Mouse (Mus musculus) myocyte (in vitro differentiated cells): ENCODE data around the gene Hoxd3. TPM values are rescaled to one million over a fixed set of nuclear protein-coding genes. Genes with fewer than 3 reads are reported as not detected.

Source experiments
- H3K27me3 ChIP-seq: one replicate; pipeline ENCODE4 v1.6.1; 2011; ENCODE audit not compliant: control insufficient read depth, insufficient read depth, insufficient read length
- H3K36me3 ChIP-seq: one replicate; pipeline ENCODE4 v1.6.1; 2011; ENCODE audit not compliant: control insufficient read depth, insufficient read depth
- H3K4me2 ChIP-seq: one replicate; pipeline ENCODE4 v1.6.1; 2011; ENCODE audit warnings: low read depth, control low read depth
- H3K4me3 ChIP-seq: one replicate; pipeline ENCODE4 v1.5.1; 2011; ENCODE audit warnings: mild to moderate bottlenecking, control low read depth, moderate library complexity
- H3K79me2 ChIP-seq: one replicate; pipeline ENCODE4 v1.6.1; 2011; ENCODE audit not compliant: control insufficient read depth, insufficient read depth
- H3ac ChIP-seq: one replicate; pipeline ENCODE4 v1.6.1; 2011; ENCODE audit not compliant: control insufficient read depth, insufficient read length
- CEBPB ChIP-seq: IDR thresholded peaks from 2 replicates; pipeline ENCODE4 v1.6.1; 2011; ENCODE audit warnings: mild to moderate bottlenecking, moderate library complexity; ENCODE audit not compliant: poor library complexity, insufficient read depth, severe bottlenecking
- E2F4 ChIP-seq: IDR thresholded peaks from one replicate; pipeline ENCODE4 v1.6.1; 2011; ENCODE audit warnings: mild to moderate bottlenecking, control low read depth, moderate library complexity; ENCODE audit not compliant: insufficient read depth
- MAX ChIP-seq: IDR thresholded peaks from one replicate; pipeline ENCODE4 v1.6.1; 2011; ENCODE audit warnings: low read depth, mild to moderate bottlenecking, control low read depth
- MYOD1 ChIP-seq, 3 experiments: IDR thresholded peaks; one replicate each; pipeline ENCODE4 v1.6.1; 2011; ENCODE audit warnings: control low read depth in 2 of 3, low read depth in 2 of 3, mild to moderate bottlenecking in 2 of 3, moderate library complexity in 1 of 3; ENCODE audit not compliant: insufficient read length in 2 of 3, control insufficient read depth in 1 of 3
- MYOG ChIP-seq, 3 experiments: IDR thresholded peaks; one replicate each; pipeline ENCODE4 v1.6.1; 2011; ENCODE audit warnings: control low read depth in 2 of 3, low read depth in 2 of 3, mild to moderate bottlenecking in 2 of 3; ENCODE audit not compliant: insufficient read length in 2 of 3, control insufficient read depth in 1 of 3, insufficient read depth in 1 of 3
- POLR2A ChIP-seq: IDR thresholded peaks from one replicate; pipeline ENCODE4 v1.6.1; 2011; ENCODE audit warnings: low read depth, mild to moderate bottlenecking, control low read depth, moderate library complexity; ENCODE audit not compliant: insufficient read length
- POLR2AphosphoS2 ChIP-seq: IDR thresholded peaks from one replicate; pipeline ENCODE4 v1.6.1; 2011; ENCODE audit warnings: low read depth, control low read depth; ENCODE audit not compliant: insufficient read length
- REST ChIP-seq: IDR thresholded peaks from one replicate; pipeline ENCODE4 v1.6.1; 2011; ENCODE audit warnings: mild to moderate bottlenecking, control low read depth, moderate library complexity; ENCODE audit not compliant: insufficient read depth, insufficient read length
- SRF ChIP-seq: IDR thresholded peaks from one replicate; pipeline ENCODE4 v1.6.1; 2011; ENCODE audit warnings: low read depth; ENCODE audit not compliant: control insufficient read depth, insufficient read length
- TCF12 ChIP-seq: IDR thresholded peaks from one replicate; pipeline ENCODE4 v1.6.1; 2011; ENCODE audit warnings: mild to moderate bottlenecking, control low read depth; ENCODE audit not compliant: poor library complexity, insufficient read depth, severe bottlenecking
- TCF3 ChIP-seq: IDR thresholded peaks from one replicate; pipeline ENCODE4 v1.6.1; 2011; ENCODE audit warnings: low read depth, control low read depth; ENCODE audit not compliant: insufficient read length
- USF1 ChIP-seq: IDR thresholded peaks from one replicate; pipeline ENCODE4 v1.6.1; 2011; ENCODE audit warnings: low read depth, mild to moderate bottlenecking, control low read depth, moderate library complexity
- polyA plus RNA-seq: library from polyadenylated mRNA; unstranded; fragments of >200 nt; fragmentation: generic; extraction: Trizol; gene quantifications from one replicate; pipeline ENCODE4 v1.2.1, GENCODE M21; 2012; ENCODE audit warnings: missing spikeins

The Hoxd3 gene
- polyA plus RNA-seq, 1 experiment = not detected

- no peak overlapping the region for H3ac ChIP-seq
- H3K4me2 ChIP-seq = no peak overlapping the region
- H3K27me3 ChIP-seq = peaks cover 59% of the 10 kb centered on the region
- H3K79me2 ChIP-seq = no peaks in the 10 kb centered on the region
- TF ChIP-seq USF1 = no peak
- TF ChIP-seq E2F4 = no peak
- no peak for TF ChIP-seq SRF
- no peak for TF ChIP-seq TCF3
- no peak for TF ChIP-seq CEBPB
- no peak for TF ChIP-seq MYOG (IDR thresholded peaks at IDR 0.05; ENCODE audit: control insufficient read depth in 1 of 3, insufficient read depth in 1 of 3, insufficient read length in 2 of 3, low read depth in 2 of 3)
- TF ChIP-seq POLR2A = no peak
- no peak for TF ChIP-seq MYOD1 (IDR thresholded peaks at IDR 0.05; ENCODE audit: control insufficient read depth in 1 of 3, insufficient read length in 2 of 3, low read depth in 2 of 3)
- TF ChIP-seq MAX = no peak
- TF ChIP-seq TCF12 = no peak
- no peak for TF ChIP-seq POLR2AphosphoS2
- TF ChIP-seq REST = no peak
- no peaks in the 10 kb centered on the region for H3K36me3 ChIP-seq
- H3K4me3 ChIP-seq = no peak overlapping the region
These were observed 11.2 kb downstream of the Hoxd3 start for GRCm38 (mm10) chr2:74722949-74723348.

DNA sequence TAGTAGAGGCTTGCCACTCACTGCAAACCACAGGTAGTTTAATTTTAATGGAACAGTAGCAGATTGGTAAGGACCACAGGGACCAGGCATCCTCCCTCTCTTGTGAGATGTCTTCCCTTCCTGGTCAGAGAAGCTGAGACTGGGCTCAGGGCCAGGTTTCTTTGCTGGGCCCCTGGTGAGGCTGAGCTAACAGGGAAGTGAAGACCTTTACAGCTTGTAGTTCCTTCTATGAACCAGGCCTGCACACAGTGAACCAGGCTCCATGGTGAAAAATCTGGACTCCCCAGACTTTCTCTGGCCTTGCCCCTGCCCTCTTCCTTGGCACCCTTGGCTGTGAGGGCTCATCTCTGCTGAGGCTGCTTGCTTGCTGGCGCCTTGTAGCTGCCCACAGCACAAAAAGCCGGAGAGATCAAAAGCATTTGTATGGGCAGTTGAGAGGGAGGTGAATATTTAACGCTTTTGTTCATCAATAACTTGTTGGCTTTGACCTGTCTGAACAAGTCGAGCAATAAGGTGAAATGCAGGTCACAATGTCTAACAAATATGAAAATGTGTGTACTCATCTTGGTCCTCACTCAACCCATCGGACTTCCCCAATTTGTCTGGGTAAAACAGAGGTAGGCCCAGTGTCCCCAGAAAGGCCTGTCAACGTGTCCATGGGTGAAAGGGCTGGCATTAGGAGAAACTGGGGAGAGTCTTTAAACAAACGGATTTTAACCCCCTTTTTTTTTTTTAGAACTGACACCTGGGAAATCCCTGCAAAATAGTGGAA, 12.7 kb downstream of the Hoxd3 start:
- Histone ChIP-seq H3ac (no peak overlapping the region), H3K4me2 (no peak overlapping the region), H3K27me3 (peaks cover 70% of the 10 kb centered on the region), H3K79me2 (no peaks in the 10 kb centered on the region), H3K4me3 (no peak overlapping the region), H3K36me3 (no peaks in the 10 kb centered on the region)
- no peak for TF ChIP-seq MAX
- TF ChIP-seq TCF3 = no peak
- TF ChIP-seq POLR2A = no peak
- TF ChIP-seq E2F4 = no peak
- TF ChIP-seq USF1 = no peak
- TF ChIP-seq SRF = no peak
- TF ChIP-seq TCF12 = no peak
- no peak for TF ChIP-seq REST
- TF ChIP-seq MYOD1 (IDR thresholded peaks at IDR 0.05; ENCODE audit: control insufficient read depth in 1 of 3, insufficient read length in 2 of 3, low read depth in 2 of 3) = no peak
- TF ChIP-seq POLR2AphosphoS2 = no peak
- TF ChIP-seq CEBPB = no peak
- no peak for TF ChIP-seq MYOG (IDR thresholded peaks at IDR 0.05; ENCODE audit: control insufficient read depth in 1 of 3, insufficient read depth in 1 of 3, insufficient read length in 2 of 3, low read depth in 2 of 3)

- Histone ChIP-seq H3K4me3 (no peak overlapping the region), H3K27me3 (peaks cover 70% of the 10 kb centered on the region), H3K36me3 (no peaks in the 10 kb centered on the region), H3K79me2 (no peaks in the 10 kb centered on the region), H3ac (no peak overlapping the region), H3K4me2 (no peak overlapping the region)
- TF ChIP-seq USF1 = no peak
- no peak for TF ChIP-seq CEBPB
- TF ChIP-seq POLR2A = no peak
- no peak for TF ChIP-seq REST
- no peak for TF ChIP-seq MYOG (IDR thresholded peaks at IDR 0.05; ENCODE audit: control insufficient read depth in 1 of 3, insufficient read depth in 1 of 3, insufficient read length in 2 of 3, low read depth in 2 of 3)
- TF ChIP-seq MAX = no peak
- TF ChIP-seq POLR2AphosphoS2 = no peak
- no peak for TF ChIP-seq MYOD1 (IDR thresholded peaks at IDR 0.05; ENCODE audit: control insufficient read depth in 1 of 3, insufficient read length in 2 of 3, low read depth in 2 of 3)
- no peak for TF ChIP-seq TCF12
- TF ChIP-seq TCF3 = no peak
These were observed 13.4 kb downstream of the Hoxd3 start for GRCm38 (mm10) chr2:74725171-74725570.

GRCm38 (mm10) chr2:74726551-74726950, 14.8 kb downstream of the Hoxd3 start, which contains the start of gene Gm28230:
Gene Gm28230, plus strand, starts transcription at chr2:74726728.
- Histone ChIP-seq H3K36me3 (no peaks in the 10 kb centered on the region), H3K27me3 (peaks cover 64% of the 10 kb centered on the region), H3K4me3 (no peak within 1 kb of the TSS), H3K79me2 (no peaks in the 10 kb centered on the region), H3ac (no peak within 1 kb of the TSS), H3K4me2 (no peak within 1 kb of the TSS)
- TF ChIP-seq POLR2AphosphoS2 (no peak), USF1 (no peak), SRF (no peak), E2F4 (no peak), MYOD1 (IDR thresholded peaks at IDR 0.05; ENCODE audit: control insufficient read depth in 1 of 3, insufficient read length in 2 of 3, low read depth in 2 of 3) (no peak), TCF3 (no peak)
